Mouse (Mus musculus) lung, embryonic 15.5 days (tissue): Measurements from ENCODE around the gene Hpca. TPM values are rescaled to one million over a fixed set of nuclear protein-coding genes. Genes with fewer than 3 reads are reported as not detected.

ENCODE experiments used
- ATAC-seq: fragments of 200-750 bp; cut with Nextera tagmentation; 2 replicates; pipeline ENCODE4 v1.8.0; 2017; ENCODE audit warnings: moderate number of reproducible peaks, borderline replicate concordance; ENCODE audit not compliant: low FRiP score, low TSS enrichment; ENCODE audit errors: extremely low read depth
- H3K27ac ChIP-seq: fragments of 300-500 bp; sonication (generic); 2 replicates; pipeline ENCODE4 v1.5.1; 2015; ENCODE audit warnings: moderate library complexity, mild to moderate bottlenecking, inconsistent platforms
- H3K27me3 ChIP-seq: fragments of 300-500 bp; sonication (generic); 2 replicates; pipeline ENCODE4 v1.6.1; 2015; ENCODE audit warnings: inconsistent platforms
- H3K36me3 ChIP-seq: fragments of 300-500 bp; sonication (generic); 2 replicates; pipeline ENCODE4 v1.6.1; 2015; ENCODE audit warnings: inconsistent platforms
- H3K4me1 ChIP-seq: fragments of 300-500 bp; sonication (generic); 2 replicates; pipeline ENCODE4 v1.6.1; 2015; ENCODE audit warnings: inconsistent platforms
- H3K4me2 ChIP-seq: fragments of 300-500 bp; sonication (generic); 2 replicates; pipeline ENCODE4 v1.6.1; 2015; ENCODE audit warnings: inconsistent platforms, mild to moderate bottlenecking, moderate library complexity
- H3K4me3 ChIP-seq: fragments of 300-500 bp; sonication (generic); 2 replicates; pipeline ENCODE4 v1.5.1; 2015; ENCODE audit warnings: mild to moderate bottlenecking, inconsistent platforms
- H3K9ac ChIP-seq: fragments of 300-500 bp; sonication (generic); 2 replicates; pipeline ENCODE4 v1.6.1; 2015; ENCODE audit warnings: inconsistent platforms
- H3K9me3 ChIP-seq: fragments of 300-500 bp; sonication (generic); 2 replicates; pipeline ENCODE4 v1.6.1; 2016; ENCODE audit warnings: inconsistent platforms
- whole genome bisulfite sequencing: fragments of 180-500 bp; shearing (Covaris S2); methylation state at CpG from one replicate; pipeline ENCODE4 v1.1.7; 2015; 5-methylcytosine and 5-hydroxymethylcytosine counted together
- polyA plus RNA-seq: library from polyadenylated mRNA; unstranded; fragments of >200 nt; fragmentation: Nextera tagmentation; extraction: Ambion mirVana; gene quantifications from 2 replicates; pipeline ENCODE4 v1.2.1, GENCODE M21; 2015

Hpca gene
- polyA plus RNA-seq, 1 experiment from 2014 or later: 2.6 TPM

DNA sequence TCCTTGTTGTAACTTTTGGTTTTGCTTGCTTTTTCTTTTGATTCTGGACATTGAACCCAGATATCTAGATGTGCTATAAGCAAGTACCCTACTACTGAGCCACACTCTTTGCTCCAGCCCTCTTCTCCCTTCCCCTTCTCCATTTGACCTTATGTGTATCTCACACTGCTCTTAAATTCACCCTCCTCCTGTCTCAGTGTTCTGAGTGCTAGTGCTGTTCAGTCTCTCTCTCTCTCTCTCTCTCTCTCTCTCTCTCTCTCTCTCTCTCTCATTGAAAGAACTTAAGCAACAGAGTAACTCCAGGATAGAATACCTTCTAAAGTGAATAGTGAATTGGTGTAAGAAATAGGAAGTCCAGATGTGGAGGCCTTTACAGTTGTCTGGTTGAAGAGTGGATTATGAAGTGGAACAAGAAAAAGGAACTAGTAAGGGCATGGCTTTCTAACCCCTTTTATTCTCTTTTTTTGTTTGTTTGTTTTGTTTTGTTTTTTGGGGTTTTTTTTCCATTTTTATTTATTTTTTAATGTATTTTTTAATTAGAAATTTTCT lies 56.1 kb downstream of the Hpca start:
- Histone ChIP-seq H3K4me3 (no peak overlapping the region), H3K4me2 (no peak overlapping the region), H3K27ac (no peak overlapping the region), H3K27me3 (no peaks in the 10 kb centered on the region), H3K9me3 (no peaks in the 10 kb centered on the region), H3K4me1 (peaks cover 2% of the 10 kb centered on the region), H3K9ac (no peak overlapping the region), H3K36me3 (no peaks in the 10 kb centered on the region)
- no peak for ATAC-seq

GRCm38 (mm10) chr4:129062281-129063075 lies 59.4 kb downstream of the Hpca start:
- no peaks in the 10 kb centered on the region for H3K36me3 ChIP-seq
- H3K4me2 ChIP-seq: no peak overlapping the region
- no peak for ATAC-seq
- no peaks in the 10 kb centered on the region for H3K27me3 ChIP-seq
- no peaks in the 10 kb centered on the region for H3K9me3 ChIP-seq
- peak overlapping the region; percentile 3; the same call in 1 of the 2 replicates for H3K27ac ChIP-seq
- WGBS: 61% methylated on average over 3 of the region's 3 CpGs
- H3K4me3 ChIP-seq: no peak overlapping the region
- H3K4me1 ChIP-seq: peaks cover 11% of the 10 kb centered on the region
- H3K9ac ChIP-seq: no peak overlapping the region

Other genes starting within 250 kb of the Hpca start
- 5.0 and 5.7 TPM in 2 replicates for gene Trim62, start 238.5 kb downstream of the Hpca start, polyA plus RNA-seq
- 18.6 and 22.5 TPM in 2 replicates for gene Azin2, start 159.6 kb downstream of the Hpca start, polyA plus RNA-seq
- gene Ak2, start 130.1 kb downstream of the Hpca start, polyA plus RNA-seq: 182 and 187 TPM in 2 replicates
- gene Rnf19b, start 63.8 kb downstream of the Hpca start, polyA plus RNA-seq: 7.3 and 7.6 TPM in 2 replicates
- gene Tmem54, start 16.5 kb downstream of the Hpca start, polyA plus RNA-seq: 16.7 and 18.8 TPM in 2 replicates
- gene Fndc5, start 15.0 kb upstream of the Hpca start, polyA plus RNA-seq: 2.7 and 3.7 TPM in 2 replicates
- 13.5 and 14.4 TPM in 2 replicates for gene S100pbp, start 67.7 kb upstream of the Hpca start, polyA plus RNA-seq
- gene Yars, start 67.7 kb upstream of the Hpca start, polyA plus RNA-seq: 66.4 and 69.8 TPM in 2 replicates
- gene C77080, start 139.4 kb upstream of the Hpca start, polyA plus RNA-seq: 5.2 and 6.8 TPM in 2 replicates
- 0.54 and 0.71 TPM in 2 replicates for gene Sync, start 165.6 kb upstream of the Hpca start, polyA plus RNA-seq
- gene Rbbp4, start 213.3 kb upstream of the Hpca start, polyA plus RNA-seq: 418 and 423 TPM in 2 replicates
- gene Zbtb8os, start 213.7 kb upstream of the Hpca start, polyA plus RNA-seq: 44.0 and 44.5 TPM in 2 replicates